Mouse (Mus musculus) lung, adult 2 months (tissue): ENCODE data around the gene Cacna1s.

Source experiments
- CTCF ChIP-seq: fragments of 200-500 bp; IDR thresholded peaks from 2 replicates; pipeline ENCODE4 v1.5.1; 2011; ENCODE audit warnings: mild to moderate bottlenecking, low read length, control low read depth; ENCODE audit not compliant: insufficient read depth
- POLR2A ChIP-seq: fragments of 200-500 bp; IDR thresholded peaks from 2 replicates; pipeline ENCODE4 v1.6.1; 2011; ENCODE audit warnings: low read depth, mild to moderate bottlenecking, control low read depth, low read length, borderline replicate concordance; ENCODE audit errors: extremely low read depth

- no peak for TF ChIP-seq CTCF
- TF ChIP-seq POLR2A: no peak
Observed at GRCm38 (mm10) chr1:136128416-136128815, 75.9 kb downstream of the Cacna1s start.
